Mouse (Mus musculus) adipocyte (in vitro differentiated cells): ENCODE data around the gene Ccr9.
A peak's percentile ranks its signal among the peaks of the same experiment; 100 is the strongest.
"Not testable (repeated sequence)": the region's sequence is repeated elsewhere in the genome, so short reads cannot be mapped to it uniquely, and the experiment has no call there.

ENCODE experiments used
- DNase-seq: peaks from one replicate; pipeline ENCODE4 v3.0.0-alpha.2; 2016; ENCODE audit warnings: low spot score

Gene Ccr9

DNA sequence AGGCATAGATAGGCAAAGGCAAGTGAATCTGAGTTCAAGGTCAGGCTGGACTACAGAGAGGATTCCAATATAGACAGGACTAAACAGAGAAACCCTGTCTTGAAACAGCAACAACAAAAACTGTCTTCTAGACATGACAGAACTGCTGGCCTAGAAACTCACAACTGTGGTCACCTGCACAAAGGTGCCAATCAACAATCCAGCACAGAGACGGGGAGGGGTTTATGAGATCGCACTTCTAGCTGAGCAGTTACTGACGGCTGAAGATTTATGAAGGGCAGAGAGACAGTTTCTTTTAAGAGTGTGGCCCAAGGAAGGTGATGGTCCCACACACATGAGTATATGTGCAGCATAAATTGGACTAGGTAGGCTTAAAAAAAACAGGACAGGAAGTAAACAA, 38.1 kb downstream of the Ccr9 start:
- DNase-seq: no peak

- DNase-seq: peak; percentile 100
These were observed 39.2 kb downstream of the Ccr9 start, which contains the start of gene Lztfl1 for GRCm38 (mm10) chr9:123717186-123718008. Lztfl1 (minus strand) TSS chr9:123717697.

DNA sequence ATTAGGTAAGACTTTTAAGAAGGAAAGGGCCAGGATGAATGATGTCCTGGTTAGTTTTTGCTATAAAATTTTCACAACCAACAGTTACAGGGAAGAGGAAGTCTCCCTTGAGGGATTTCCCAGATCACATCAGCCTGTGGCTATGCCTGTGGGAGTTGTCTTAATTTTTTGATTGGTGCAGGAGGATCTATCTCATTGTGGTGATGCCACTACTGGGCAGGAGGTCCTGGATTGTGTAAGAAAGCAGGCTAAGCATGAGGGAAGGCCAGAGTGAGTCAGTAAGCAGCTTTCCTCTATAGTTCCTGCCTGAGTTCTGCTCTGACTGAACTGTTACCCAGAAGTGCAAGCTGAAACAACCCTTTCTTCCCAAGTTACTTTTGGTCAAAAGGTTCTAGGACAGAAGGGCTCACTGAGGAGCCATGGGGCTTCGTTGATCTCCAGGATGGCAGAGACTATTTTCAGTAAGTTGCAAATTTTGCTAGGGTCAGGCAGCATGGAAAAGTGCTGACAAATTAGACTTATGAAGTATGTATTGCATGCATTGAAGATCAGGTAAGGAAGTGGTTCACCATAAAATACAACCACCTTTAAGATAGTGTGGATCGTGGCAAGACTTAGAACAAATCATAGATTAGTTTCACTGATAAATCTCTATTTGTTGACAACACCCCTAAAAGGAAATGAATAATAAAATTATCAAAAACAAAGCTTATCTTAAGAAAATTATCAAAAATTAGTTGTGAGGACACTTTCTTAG, 44.7 kb downstream of the Ccr9 start:
- DNase-seq: peak; percentile 14

- DNase-seq: no peak
These were observed 53.0 kb downstream of the Ccr9 start for GRCm38 (mm10) chr9:123731271-123731670.

DNA sequence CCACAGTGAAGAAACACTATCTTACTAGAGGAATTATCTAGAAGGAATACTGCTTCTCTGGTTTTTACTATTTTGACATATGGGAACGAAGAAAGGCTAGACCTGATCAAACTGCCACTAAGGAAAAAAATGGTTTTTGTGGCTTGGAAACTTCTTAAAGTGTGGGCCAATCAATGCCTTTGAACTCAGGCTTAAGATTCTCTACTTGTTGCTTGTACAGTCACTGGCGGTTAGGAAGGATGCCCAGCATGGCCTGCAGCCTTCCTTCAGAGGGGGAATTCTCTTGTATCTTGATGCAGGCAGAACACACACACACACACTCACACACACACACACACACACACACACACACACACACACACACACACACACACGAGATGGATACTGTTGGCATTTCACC, 55.9 kb downstream of the Ccr9 start:
- DNase-seq: no peak

DNA sequence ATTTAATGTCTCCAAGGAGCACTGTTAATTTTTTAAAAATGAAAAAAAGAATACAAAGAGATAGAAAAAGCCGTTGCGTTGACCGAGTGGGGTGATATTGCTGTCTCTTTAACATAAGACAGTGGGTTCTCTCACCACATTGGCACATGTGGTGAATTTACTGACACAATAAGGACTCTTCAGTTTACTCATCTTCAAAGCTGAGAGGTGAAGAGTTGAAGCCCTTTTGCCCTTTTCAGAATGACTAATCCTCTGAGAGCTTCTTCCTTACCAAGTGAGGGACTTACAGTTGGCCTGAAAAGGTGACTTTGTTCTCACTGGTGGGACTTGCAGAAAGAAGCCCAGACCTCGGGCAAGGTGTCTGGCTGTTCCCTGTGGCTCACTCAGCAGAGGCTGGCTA, 62.6 kb downstream of the Ccr9 start:
- no peak for DNase-seq

DNA sequence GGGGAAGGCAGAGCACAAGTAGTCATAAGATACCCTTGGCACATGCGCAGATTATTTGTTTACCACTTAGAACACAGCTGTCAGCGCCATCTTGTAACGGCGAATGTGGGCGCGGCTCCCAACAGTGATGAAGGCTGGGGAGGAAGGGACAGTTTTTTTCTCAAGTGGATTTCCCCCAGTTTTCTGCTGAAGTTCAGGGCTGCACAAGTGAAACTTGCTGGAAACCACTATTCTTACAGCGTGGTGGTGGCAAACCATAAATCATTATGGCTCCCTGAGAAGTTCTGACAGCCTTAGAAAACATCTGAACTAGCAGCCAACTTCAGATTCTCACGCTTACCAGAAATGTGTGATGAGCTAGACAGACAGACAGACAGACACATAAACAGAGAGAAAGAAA, 71.4 kb downstream of the Ccr9 start:
- not testable (repeated sequence) for DNase-seq

DNA sequence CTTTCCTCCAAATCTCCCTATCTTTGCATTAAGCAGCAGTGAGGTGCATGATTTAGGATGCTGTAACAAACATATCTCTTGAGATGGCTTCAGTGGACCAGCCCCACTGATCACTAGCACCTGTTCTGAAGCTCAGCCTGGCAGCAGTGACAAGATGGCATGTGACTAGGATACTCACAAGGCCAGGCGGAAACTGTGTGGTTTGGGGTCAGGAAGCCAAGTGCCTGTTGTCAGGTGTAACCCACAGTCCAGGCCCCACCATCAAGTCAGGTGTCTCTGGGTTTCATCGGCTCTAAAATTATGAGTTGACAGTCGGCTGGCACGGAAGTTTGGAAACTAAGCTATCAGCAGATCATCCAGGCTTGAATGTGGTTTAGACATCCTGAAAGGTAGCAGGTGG, 76.1 kb downstream of the Ccr9 start:
- DNase-seq: no peak

- no peak for DNase-seq
These were observed 78.5 kb downstream of the Ccr9 start for GRCm38 (mm10) chr9:123756752-123757151.

GRCm38 (mm10) chr9:123757326-123757725, 79.1 kb downstream of the Ccr9 start:
- DNase-seq: no peak

GRCm38 (mm10) chr9:123758156-123758555, 79.9 kb downstream of the Ccr9 start:
- no peak for DNase-seq

DNA sequence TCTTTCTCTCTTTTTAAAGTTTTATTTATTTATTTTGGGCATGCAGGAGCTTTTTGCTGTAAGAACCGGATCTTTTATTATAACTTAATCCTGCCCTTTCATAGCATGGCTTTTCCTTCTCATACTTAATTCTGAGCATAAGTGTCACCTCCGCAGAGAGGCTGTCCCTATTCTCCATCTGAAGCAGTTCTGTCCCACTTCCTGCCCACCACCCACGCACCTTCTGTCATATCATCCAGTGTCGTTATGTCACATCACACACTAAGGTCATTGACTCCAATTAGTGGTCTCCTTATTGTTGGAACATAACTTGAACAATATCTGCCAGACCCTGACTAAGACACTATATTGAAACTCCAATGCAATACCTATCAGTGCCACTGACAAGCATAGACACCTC, 80.4 kb downstream of the Ccr9 start:
- no peak for DNase-seq

GRCm38 (mm10) chr9:123760806-123761205, 82.6 kb downstream of the Ccr9 start:
- no peak for DNase-seq

GRCm38 (mm10) chr9:123762886-123763285, 84.6 kb downstream of the Ccr9 start:
- DNase-seq: no peak

DNA sequence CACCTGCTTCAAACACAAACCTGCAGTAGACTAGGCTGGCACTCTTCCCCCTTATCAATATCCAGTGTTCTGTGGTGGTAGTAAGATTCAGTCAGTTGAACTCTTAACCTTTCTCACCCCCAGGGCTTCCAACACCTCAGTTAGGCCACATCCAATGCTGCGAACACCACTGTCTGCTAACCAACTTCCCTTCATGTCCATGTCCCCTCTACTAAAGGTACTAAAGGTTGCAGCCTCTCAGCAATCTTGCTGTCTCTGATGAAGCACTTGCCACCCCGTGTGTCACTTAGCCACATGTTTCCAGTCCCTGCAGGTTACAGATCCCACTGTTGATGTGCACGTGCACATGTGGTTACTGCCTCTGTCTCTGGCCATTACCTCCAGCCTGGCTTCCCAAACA, 85.5 kb downstream of the Ccr9 start:
- no peak for DNase-seq

DNA sequence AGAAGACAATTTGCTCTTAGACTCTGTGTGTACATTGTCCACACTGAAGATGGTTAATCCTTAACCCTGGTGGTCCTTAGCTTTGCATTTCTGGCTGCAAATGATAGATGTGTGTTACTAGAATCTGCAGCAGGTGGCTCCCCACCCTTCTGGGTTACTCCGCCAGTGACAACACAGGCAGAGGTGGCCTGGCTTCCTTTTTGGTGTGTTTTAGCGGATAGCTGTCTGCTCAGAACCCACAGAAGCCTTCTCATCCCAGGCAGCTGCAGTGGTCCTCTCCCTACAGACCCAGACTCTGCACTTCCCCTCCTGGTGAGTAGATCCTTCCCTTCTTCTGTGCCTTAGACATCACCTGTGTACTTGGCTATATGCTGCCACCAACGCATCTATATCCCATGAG, 88.8 kb downstream of the Ccr9 start:
- no peak for DNase-seq

DNA sequence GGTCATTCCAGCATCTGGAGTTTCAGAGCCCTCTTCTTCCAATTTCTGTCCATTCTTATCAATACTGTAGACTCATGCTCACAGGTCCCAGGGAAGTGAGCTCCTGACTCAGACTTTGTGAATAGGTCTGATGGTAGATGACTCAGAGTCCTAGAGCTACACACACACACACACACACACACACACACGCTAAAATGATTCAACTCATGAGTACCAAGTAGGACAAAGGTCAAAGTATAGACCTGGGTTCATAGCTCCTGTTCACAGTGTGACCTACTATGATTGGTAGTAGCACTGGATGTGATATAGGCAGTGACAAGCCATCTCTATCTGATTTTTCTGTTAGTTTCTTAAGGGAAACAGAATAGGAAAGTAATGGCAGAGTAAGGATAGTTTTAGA, 90.2 kb downstream of the Ccr9 start:
- no peak for DNase-seq

DNA sequence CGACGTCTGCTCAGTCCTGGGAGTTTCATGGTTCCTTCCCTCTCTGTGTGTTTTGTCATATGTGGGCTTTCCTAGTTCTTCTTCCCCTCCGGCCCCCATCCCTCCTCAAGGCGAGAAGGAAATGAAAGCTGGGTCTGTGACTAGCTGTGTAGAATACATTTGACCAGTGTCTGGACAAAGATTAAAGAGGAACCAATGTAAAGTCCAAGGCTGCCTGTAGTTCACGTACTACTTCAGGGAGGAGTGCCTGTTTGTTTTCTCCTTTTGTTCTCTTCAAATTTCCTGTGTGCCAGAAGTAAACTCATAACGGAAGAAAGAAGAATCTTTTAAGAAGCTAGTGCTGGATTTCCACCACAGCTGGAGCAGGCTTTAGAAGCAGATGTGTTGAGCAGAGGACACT, 91.3 kb downstream of the Ccr9 start:
- no peak for DNase-seq

GRCm38 (mm10) chr9:123773299-123773698, 95.1 kb downstream of the Ccr9 start:
- DNase-seq: not testable (repeated sequence)

- no peak for DNase-seq
These were observed 110.8 kb downstream of the Ccr9 start for GRCm38 (mm10) chr9:123788855-123789529.

DNA sequence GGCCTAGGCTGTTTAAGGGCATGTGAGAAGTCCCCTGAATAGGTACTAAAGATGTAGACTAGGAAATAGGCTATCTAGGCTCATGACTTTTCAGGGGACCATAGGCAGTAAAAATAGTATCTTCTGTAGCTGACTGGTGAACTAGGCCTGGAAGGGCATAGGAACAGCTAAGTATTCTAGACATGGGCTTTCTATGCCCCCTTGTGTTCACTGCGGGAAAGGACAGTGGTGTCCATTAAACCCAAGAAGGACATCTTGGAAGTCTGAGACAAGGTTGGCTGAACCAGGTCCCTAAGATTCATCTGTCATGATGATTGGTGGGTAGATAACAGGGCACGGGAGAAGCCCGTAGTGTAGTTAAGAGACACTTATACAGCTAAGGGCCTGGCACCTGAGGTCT, 117.9 kb downstream of the Ccr9 start:
- peak; percentile 59 for DNase-seq

DNA sequence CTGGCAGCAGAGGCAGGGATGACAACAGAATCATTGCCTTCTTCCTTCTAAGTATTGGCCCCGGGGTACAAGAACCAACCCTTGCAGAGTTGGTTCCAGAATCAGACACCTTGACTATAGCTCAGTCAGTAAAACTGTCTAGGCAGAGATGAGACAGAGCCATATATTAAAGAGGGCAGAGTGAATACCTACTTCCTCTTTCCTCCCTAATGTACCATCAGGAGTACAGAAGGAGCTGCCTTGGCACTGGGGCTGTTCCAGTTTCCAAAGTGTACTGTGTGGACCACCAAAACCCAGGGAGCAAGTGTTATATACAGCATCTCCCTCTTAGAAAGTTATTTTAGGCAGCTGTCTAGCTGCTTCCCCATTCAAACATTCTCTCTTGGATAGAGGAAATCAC, 123.3 kb downstream of the Ccr9 start:
- DNase-seq: no peak

- DNase-seq: no peak
These were observed 124.2 kb downstream of the Ccr9 start for GRCm38 (mm10) chr9:123802421-123802820.
